Mouse (Mus musculus): ENCODE measurements around the gene Fgfr2.
A peak's percentile ranks its signal among the peaks of the same experiment; 100 is the strongest.

Fgfr2 gene

DNA sequence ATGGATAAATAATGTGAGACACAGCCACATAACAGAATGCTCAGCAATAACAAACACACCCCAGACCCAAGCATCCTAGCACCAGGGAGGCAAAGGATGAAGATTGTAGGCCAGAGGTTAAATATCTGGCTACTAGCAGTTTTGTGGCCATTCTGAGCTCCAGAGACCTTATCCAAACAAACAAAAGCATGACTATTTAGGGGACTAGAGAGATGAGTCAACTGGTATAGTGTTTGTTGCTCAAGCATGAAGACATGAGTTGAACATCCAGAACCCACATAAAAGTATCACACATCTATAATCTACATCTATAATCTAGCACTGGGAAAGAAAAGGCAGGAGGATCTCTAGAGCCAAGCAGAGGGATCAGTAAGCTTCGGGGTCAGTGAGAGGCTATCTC, 280.7 kb downstream of the Fgfr2 start:
- no peak for DNase-seq (ENCODE audit: low read depth, low spot score)

DNA sequence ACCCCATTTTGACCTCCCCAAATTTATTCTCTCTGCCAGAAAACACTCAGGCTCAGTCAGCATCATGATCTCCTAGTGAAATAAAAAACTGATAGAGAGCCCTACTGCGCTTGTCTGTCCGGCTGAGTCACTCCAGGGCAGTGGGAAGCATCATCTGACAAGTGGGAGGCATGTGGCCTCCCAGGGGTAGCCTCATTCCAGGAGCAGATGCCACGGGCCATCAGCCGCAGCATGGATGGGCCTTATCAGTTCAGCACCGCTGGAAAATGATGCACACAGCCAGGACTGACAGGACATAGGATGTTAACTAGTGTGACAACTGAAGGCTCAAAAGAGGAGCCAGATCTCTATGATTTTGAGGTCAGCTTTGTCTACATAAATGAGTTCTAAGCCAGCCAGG, 281.9 kb downstream of the Fgfr2 start:
- no peak for DNase-seq (ENCODE audit: low read depth, low spot score)
- no peaks in the 10 kb centered on the region for H3K27me3 ChIP-seq (ENCODE audit: control insufficient read depth, insufficient read depth, low read length, poor library complexity, severe bottlenecking)

More for the DNA sequence above, 280.7 kb downstream of the Fgfr2 start:
- Histone ChIP-seq H3K27me3 (ENCODE audit: control insufficient read depth, insufficient read depth, low read length, poor library complexity, severe bottlenecking) (no peaks in the 10 kb centered on the region), H3K36me3 (ENCODE audit: control insufficient read depth, insufficient read depth, low read length, poor library complexity, severe bottlenecking) (peaks cover 7% of the 10 kb centered on the region; the same call in 1 of the 2 replicates)

DNA sequence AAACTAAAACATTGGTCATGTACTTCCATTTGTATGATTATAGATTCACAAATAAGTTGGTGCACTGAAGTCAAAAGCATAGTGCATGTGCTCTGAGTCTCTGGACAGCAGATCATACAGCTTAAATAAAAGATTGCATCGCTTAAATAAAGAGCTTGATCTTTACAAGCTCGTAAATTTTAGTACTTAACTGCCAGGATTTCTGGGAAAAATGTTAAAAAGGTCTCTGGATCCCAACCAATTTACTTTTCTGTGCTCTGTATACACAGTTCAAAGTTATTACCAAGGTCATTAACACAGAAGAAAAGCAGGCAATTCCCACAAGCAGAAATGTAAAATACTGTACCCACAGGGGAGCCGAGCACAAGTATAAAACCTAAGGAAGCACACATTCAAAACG, 292.2 kb downstream of the Fgfr2 start:
- no peak for DNase-seq (ENCODE audit: low read depth, low spot score)

More for the DNA sequence above, 281.9 kb downstream of the Fgfr2 start:
- peaks cover 2% of the 10 kb centered on the region; the same call in 1 of the 2 replicates for H3K36me3 ChIP-seq (ENCODE audit: control insufficient read depth, insufficient read depth, low read length, poor library complexity, severe bottlenecking)

DNA sequence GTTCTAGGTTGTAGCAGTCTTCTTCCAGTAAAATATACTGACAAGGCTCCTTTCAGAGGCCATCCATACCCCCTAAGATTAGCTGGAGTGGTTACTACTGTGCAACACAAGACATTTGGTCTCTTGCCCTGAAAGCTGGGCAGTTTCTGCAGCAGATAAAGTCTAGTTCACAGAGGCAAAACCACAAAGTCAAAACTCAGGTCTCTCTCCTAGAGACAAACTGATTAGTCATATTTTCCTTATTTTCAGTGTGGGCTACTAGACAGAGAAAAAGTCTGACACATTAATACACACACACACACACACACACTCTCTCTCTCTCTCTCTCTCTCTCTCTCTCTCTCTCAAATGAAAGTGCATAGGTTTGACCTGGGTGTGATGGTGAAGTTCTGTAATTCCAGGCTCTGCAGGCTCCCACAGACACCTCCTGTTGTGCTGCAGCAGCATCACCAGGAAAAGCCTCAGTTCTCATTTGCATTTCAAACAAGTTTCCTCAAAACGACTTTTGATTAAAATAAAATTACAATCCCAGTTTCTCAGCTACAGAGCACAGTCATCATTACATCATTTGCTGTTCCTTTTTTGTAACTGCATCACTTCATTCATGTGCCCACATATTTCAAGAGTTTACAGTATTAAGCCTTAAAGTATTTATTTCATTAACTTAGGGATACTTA, 298.7 kb downstream of the Fgfr2 start:
- Histone ChIP-seq H3K27me3 (ENCODE audit: control insufficient read depth, insufficient read depth, low read length, poor library complexity, severe bottlenecking) (no peaks in the 10 kb centered on the region), H3K36me3 (ENCODE audit: control insufficient read depth, insufficient read depth, low read length, poor library complexity, severe bottlenecking) (no peaks in the 10 kb centered on the region)
- no peak for DNase-seq (ENCODE audit: low read depth, low spot score)

More for the DNA sequence above, 292.2 kb downstream of the Fgfr2 start:
- peaks cover 6% of the 10 kb centered on the region; the same call in 1 of the 2 replicates for H3K36me3 ChIP-seq (ENCODE audit: control insufficient read depth, insufficient read depth, low read length, poor library complexity, severe bottlenecking)
- H3K27me3 ChIP-seq (ENCODE audit: control insufficient read depth, insufficient read depth, low read length, poor library complexity, severe bottlenecking) = no peaks in the 10 kb centered on the region

DNA sequence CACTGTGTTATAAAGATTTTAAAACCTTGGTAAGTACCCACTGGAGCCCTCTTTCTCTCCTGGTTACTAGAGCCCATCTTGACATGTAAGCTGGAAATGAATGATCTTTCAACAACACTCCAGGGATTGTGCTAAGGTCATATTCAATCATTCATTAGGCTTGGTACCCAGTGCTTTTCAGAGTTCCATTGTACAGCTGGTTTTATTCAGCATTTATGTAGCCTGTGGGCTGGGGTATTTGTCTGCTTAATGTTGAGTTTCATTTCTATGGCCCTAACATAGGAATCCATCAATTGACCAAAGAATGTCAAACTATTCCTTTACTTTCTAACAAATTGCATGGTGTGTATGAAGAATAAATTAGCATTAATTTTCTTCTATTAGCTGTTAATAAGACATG, 299.3 kb downstream of the Fgfr2 start:
- no peaks in the 10 kb centered on the region for H3K27me3 ChIP-seq (ENCODE audit: control insufficient read depth, insufficient read depth, low read length, poor library complexity, severe bottlenecking)
- DNase-seq (ENCODE audit: low read depth, low spot score) = no peak
- no peaks in the 10 kb centered on the region for H3K36me3 ChIP-seq (ENCODE audit: control insufficient read depth, insufficient read depth, low read length, poor library complexity, severe bottlenecking)

DNA sequence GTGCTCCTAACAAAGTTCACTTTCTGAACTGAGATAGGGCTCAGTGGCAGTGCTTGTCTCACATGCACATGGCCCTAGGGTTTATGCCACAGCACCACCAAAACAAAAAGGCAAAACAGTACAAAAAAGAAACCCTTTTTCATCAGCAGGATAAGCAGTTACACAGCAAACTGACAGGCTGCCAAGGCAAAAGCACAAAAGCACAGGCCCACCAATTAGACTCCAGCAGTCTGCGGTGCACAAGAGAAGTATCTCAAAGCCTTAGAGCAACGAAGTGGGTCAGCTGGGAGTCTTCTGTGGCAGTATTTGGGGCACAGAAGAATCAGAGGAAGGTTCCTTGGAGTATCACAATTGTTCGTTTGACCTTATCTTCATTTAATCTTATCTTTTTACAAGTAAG, 302.5 kb downstream of the Fgfr2 start:
- no peaks in the 10 kb centered on the region for H3K27me3 ChIP-seq (ENCODE audit: control insufficient read depth, insufficient read depth, low read length, poor library complexity, severe bottlenecking)
- DNase-seq (ENCODE audit: low read depth, low spot score) = no peak
- no peaks in the 10 kb centered on the region for H3K36me3 ChIP-seq (ENCODE audit: control insufficient read depth, insufficient read depth, low read length, poor library complexity, severe bottlenecking)

DNA sequence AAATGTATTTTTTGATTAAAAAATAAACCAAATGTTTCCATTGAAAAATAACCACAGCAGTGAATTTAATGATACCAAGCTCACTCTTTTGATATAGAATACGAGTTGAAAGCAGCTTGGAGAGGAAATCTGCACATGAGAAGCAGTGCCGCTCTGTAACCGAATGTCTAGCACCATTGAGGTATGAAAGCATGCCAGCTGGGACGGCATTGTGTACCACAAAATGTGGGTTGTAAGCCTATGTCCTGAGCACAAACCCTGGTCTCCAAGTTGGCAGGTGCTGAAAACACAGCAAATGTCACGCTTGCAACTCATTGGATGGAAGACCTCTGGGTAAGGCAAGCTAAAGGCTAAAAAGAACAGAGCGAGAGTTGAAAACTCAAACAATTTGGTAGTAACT, 306.1 kb downstream of the Fgfr2 start:
- DNase-seq (ENCODE audit: low read depth, low spot score) = no peak
- Histone ChIP-seq H3K27me3 (ENCODE audit: control insufficient read depth, insufficient read depth, low read length, poor library complexity, severe bottlenecking) (no peaks in the 10 kb centered on the region), H3K36me3 (ENCODE audit: control insufficient read depth, insufficient read depth, low read length, poor library complexity, severe bottlenecking) (no peaks in the 10 kb centered on the region)

DNA sequence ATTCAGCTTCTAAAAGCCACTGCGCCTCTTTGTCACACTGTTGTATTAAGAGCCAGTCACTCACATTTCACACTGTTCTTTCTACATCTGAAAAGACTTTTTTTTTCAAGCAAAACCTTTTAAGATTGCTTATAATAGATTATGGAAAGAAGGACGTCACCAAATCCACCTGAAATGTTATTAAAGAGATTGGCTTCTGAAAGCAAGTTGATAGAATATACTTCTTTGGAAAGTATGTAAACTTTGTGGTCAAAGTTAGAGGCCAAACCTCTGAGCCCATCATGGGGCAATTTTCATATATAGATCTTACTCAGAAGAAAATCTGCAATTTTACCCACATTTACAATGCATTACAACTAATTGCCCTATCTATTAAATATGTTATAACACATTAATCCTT, 306.6 kb downstream of the Fgfr2 start:
- peak; percentile 48 for DNase-seq (ENCODE audit: low read depth, low spot score)
- Histone ChIP-seq H3K36me3 (ENCODE audit: control insufficient read depth, insufficient read depth, low read length, poor library complexity, severe bottlenecking) (no peaks in the 10 kb centered on the region), H3K27me3 (ENCODE audit: control insufficient read depth, insufficient read depth, low read length, poor library complexity, severe bottlenecking) (no peaks in the 10 kb centered on the region)

DNA sequence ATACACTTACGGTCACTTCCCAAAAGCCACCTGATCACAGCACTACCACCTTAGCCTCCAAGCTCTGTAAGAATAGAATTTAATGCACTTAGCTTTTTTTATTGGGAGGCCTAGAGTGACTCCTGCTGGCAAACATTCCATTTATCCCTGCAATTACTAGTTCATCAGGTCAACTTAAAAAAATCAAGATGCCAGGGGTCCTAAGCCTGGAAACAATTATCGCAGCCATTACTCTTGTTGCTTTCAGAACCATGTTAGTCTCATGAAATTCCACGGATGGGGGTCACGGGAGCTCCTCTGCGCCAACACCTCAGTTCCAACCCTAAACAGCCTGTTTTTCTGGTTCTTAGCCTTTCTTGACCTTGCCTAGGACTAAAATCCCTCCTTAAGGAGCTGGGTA, 308.1 kb downstream of the Fgfr2 start:
- no peak for DNase-seq (ENCODE audit: low read depth, low spot score)
- Histone ChIP-seq H3K27me3 (ENCODE audit: control insufficient read depth, insufficient read depth, low read length, poor library complexity, severe bottlenecking) (no peaks in the 10 kb centered on the region), H3K36me3 (ENCODE audit: control insufficient read depth, insufficient read depth, low read length, poor library complexity, severe bottlenecking) (no peaks in the 10 kb centered on the region)

DNA sequence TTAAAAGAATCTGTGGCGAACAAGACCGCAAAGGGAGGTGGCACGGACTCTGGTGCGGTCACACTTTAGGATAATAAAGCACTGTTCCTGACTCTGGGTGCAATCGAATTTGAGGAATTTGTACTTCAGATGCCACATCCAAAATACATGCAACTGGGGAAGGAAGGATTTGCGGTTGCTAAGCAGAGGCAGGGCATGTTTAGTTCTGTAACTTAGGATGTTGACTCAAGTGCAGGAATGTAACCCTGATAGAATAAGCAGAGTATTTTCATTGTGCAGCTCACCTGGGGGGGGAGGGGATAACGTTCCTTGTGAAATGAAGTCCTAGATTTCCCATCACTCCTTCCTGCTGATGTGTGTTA, 309.1 kb downstream of the Fgfr2 start:
- no peak for DNase-seq (ENCODE audit: low read depth, low spot score)
- Histone ChIP-seq H3K27me3 (ENCODE audit: control insufficient read depth, insufficient read depth, low read length, poor library complexity, severe bottlenecking) (no peaks in the 10 kb centered on the region), H3K36me3 (ENCODE audit: control insufficient read depth, insufficient read depth, low read length, poor library complexity, severe bottlenecking) (no peaks in the 10 kb centered on the region)

DNA sequence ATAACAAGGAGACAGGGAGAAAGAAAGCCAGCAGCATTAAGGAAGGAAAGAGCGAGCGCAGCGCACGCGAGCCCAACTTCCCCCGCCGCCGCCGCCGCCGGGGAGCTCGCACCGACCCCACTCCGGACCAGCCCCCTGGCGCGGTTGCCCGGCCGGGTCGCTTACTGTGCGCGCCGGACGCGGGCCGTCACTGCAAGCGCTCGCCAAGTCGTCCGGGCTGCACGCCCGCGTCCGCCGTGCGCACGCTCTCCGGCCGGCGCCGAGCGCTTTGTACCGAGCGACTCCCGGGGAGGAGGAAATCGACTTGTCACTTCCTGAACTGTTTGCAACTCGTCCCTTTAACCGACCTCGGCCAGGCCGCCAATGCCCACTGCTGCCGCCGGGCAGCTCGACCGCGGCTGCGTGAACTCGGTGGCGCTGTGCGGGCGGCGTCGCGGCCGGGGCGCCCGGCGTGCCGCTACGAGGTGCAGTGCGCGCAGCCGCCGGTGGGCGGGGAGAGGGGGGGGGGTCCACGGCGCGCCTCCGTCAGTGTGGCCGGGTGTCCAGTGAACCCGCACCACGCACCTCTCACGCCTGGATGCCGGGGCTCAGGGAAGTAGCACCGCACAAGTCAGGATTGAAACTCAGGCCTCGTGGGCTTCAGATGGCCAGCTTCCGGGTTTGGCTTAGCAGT, 309.6 kb downstream of the Fgfr2 start, which contains the start of gene Fam53b:
Gene Fam53b, minus strand, starts transcription at position 471 of the 673 bp plus-strand sequence.
- peak; percentile 77 for DNase-seq (ENCODE audit: low read depth, low spot score)
- Histone ChIP-seq H3K27me3 (ENCODE audit: control insufficient read depth, insufficient read depth, low read length, poor library complexity, severe bottlenecking) (no peaks in the 10 kb centered on the region), H3K36me3 (ENCODE audit: control insufficient read depth, insufficient read depth, low read length, poor library complexity, severe bottlenecking) (no peaks in the 10 kb centered on the region)

DNA sequence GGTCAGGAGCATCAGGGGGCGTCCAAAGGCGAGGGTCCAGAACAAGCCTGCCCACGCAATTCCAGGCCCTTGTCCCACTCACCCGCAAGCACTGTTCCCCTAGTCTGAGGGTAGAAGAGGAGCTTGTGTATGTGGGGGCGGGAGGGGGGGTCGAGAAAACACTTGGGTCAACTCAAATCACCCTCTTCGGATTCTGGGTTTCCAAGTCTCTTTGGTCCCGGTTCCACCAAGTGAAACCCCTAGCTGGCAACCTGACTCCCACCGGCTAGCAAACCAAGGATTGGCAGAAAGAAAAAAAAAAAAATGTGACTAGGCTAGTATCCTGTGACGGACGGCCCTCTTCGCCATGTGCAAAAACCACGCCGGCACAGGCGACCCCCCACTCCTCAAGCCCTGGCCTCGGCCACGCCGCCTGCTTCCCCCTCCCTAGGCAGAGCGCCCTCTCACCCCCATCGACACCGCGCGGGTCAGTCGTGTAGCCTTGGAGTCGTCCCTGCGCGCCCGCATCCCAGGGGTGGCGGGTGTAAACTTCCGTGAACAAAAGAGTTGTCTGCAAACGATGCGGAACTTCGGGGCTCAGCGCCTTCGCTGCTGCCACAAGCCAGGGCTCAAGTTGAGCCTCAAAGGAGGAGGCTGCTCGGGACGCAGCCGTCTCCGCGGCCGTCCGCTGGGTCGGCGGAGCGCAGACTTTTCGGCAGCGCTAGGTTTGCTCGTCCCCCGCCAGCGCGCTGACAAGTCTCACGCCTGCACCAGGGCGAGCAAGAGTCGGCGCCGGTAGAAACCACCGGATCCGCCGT, 310.3 kb downstream of the Fgfr2 start:
- Histone ChIP-seq H3K36me3 (ENCODE audit: control insufficient read depth, insufficient read depth, low read length, poor library complexity, severe bottlenecking) (no peaks in the 10 kb centered on the region), H3K27me3 (ENCODE audit: control insufficient read depth, insufficient read depth, low read length, poor library complexity, severe bottlenecking) (no peaks in the 10 kb centered on the region)
- DNase-seq (ENCODE audit: low read depth, low spot score) = peak; percentile 70

DNA sequence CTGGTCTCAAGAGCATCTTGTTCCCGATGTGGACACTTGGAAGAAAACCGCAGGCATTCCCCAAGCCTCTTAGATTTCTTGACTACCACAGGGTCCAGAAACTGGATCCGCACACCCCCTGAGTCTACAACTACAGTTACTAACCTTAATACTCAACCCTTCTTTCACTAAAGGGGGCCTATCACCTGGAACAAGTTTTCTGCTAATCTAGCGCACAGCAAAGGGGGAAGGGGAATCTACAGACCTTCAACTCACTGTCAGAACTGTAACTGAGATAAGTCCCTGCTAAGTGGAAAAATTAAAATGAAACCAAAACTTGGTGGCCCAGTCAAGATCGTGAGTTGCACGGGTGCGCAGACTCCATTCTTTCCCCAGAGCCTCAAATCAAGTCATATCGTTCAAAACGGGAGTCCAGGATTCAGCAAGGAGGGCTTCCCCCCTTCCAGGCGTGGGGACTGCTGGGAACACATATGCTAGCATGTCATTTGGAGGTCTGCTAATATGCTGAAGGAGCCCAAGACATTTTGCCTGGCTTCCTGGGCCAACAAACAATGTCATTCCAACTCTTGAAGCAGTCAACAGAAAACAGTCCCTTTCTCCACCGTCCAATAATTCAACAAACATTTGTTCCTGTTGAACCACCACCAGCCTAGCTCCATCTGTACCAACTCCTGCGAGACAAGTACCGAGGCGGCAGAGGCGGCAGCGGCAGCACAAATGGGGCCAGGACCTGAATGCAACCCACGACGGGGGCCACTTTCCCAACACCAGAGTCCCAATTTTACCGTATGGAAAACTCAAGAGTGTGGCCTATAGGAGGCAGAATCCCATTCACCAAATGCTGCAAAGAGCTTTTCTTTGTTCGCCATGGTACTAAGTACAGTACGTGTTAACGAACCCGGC, 311.2 kb downstream of the Fgfr2 start:
- peak; percentile 70 for DNase-seq (ENCODE audit: low read depth, low spot score)
- H3K27me3 ChIP-seq (ENCODE audit: control insufficient read depth, insufficient read depth, low read length, poor library complexity, severe bottlenecking) = no peaks in the 10 kb centered on the region
- H3K36me3 ChIP-seq (ENCODE audit: control insufficient read depth, insufficient read depth, low read length, poor library complexity, severe bottlenecking) = no peaks in the 10 kb centered on the region

DNA sequence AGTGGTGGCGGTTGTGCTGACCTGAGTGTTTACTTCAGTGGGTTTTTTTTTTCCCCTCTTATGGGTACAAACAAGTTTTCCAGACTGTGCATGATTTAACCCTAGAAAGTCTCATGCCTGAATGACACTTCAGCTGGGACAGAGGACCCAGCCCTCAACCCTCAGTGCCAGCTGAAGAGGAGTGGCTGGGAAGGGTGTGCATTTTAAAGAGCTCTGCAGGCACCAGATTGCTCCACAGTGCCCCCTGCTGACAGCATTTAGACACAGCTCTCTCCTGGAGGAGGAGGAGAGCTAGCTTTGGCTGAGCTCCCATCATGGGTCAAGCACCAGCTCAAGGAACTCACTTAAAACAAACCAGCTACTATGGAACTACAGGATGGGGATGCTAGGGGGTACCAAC, 312.3 kb downstream of the Fgfr2 start:
- DNase-seq (ENCODE audit: low read depth, low spot score) = peak; percentile 90
- no peaks in the 10 kb centered on the region for H3K27me3 ChIP-seq (ENCODE audit: control insufficient read depth, insufficient read depth, low read length, poor library complexity, severe bottlenecking)
- H3K36me3 ChIP-seq (ENCODE audit: control insufficient read depth, insufficient read depth, low read length, poor library complexity, severe bottlenecking) = no peaks in the 10 kb centered on the region
